Mouse (Mus musculus): ENCODE results near the gene Rbm8a. TPM values are rescaled to one million over a fixed set of nuclear protein-coding genes. Genes with fewer than 3 reads are reported as not detected.

Rbm8a gene
- total and polyA plus RNA-seq, 2 experiments: 6.3 to 11.9 TPM

DNA sequence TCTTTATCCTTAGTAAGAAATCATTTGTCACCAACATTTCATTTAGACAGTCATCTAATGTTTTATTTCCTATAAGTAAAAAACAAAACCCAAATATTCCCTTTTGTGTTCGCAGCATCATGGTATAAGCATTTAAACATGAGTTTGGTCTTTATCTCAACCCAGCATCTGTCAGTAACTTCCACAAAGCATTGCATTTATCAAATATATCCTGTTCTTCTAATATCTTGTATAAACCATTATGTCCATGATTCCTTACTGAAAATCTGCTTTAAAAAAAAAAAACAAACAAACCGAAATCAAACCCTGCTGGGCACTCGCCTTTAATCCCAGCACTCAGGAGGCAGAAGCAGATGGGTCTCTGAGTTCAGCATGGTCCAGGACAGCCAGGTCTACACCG lies 23.1 kb upstream of the Rbm8a start:
- Histone ChIP-seq H3K27ac (replicated peaks; ENCODE audit: insufficient read depth, low read depth, low read length) (no peak overlapping the region), H3K79me2 (ENCODE audit: control insufficient read depth, insufficient read depth, low read length) (no peaks in the 10 kb centered on the region), H3K36me3 (ENCODE audit: control insufficient read depth, insufficient read depth, low read length) (no peaks in the 10 kb centered on the region), H3K4me3 (ENCODE audit: insufficient read depth, low read depth, low read length) (no peak overlapping the region), H3K4me1 (ENCODE audit: control insufficient read depth, insufficient read depth, low read length) (no peaks in the 10 kb centered on the region), H3K9ac (ENCODE audit: low read depth, low read length) (no peak overlapping the region), H3K27me3 (ENCODE audit: control insufficient read depth, insufficient read depth, low read length) (no peaks in the 10 kb centered on the region)
- DNase-seq (ENCODE audit: extremely low read depth, low read depth, low spot score): no peak
- TF ChIP-seq POLR2A (IDR thresholded peaks at IDR 0.05; ENCODE audit: extremely low read depth, insufficient read depth, low read length) (no peak), CTCF (IDR thresholded peaks at IDR 0.05; ENCODE audit: low read depth, low read length) (no peak)
- 93% methylated on average over 4 of the region's 4 CpGs for WGBS

DNA sequence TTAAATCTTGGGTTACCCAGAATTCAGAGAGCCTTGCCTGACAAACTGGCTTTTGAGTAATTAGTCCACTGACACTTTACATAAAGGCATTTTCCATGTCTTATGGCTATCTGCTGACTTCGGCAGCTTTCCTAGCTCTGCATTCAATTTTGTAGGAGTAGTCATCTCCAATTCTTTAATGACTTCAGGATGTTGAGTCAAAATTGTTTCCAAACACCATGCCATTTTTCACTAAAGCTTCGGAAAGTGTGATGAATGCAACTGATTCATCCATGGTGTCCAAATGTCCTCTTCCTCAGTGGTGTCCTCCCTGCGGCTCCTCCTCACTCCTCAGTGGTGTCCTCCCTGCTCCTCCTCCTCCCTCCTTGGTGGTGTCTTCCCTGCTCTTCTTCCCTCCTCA lies 11.8 kb upstream of the Rbm8a start:
- 93% methylated on average over 3 of the region's 3 CpGs for WGBS
- Histone ChIP-seq H3K4me1 (ENCODE audit: control insufficient read depth, insufficient read depth, low read length) (no peaks in the 10 kb centered on the region), H3K9ac (ENCODE audit: low read depth, low read length) (no peak overlapping the region), H3K4me3 (ENCODE audit: insufficient read depth, low read depth, low read length) (no peak overlapping the region), H3K27ac (replicated peaks; ENCODE audit: insufficient read depth, low read depth, low read length) (no peak overlapping the region), H3K27me3 (ENCODE audit: control insufficient read depth, insufficient read depth, low read length) (no peaks in the 10 kb centered on the region), H3K79me2 (ENCODE audit: control insufficient read depth, insufficient read depth, low read length) (no peaks in the 10 kb centered on the region), H3K36me3 (ENCODE audit: control insufficient read depth, insufficient read depth, low read length) (peaks cover 8% of the 10 kb centered on the region; the same call in 1 of the 2 replicates)
- DNase-seq (ENCODE audit: extremely low read depth, low read depth, low spot score): no peak
- TF ChIP-seq POLR2A (IDR thresholded peaks at IDR 0.05; ENCODE audit: extremely low read depth, insufficient read depth, low read length) (no peak), CTCF (IDR thresholded peaks at IDR 0.05; ENCODE audit: low read depth, low read length) (no peak)

- TF ChIP-seq POLR2A (IDR thresholded peaks at IDR 0.05; ENCODE audit: extremely low read depth, insufficient read depth, low read length) (no peak), CTCF (IDR thresholded peaks at IDR 0.05; ENCODE audit: low read depth, low read length) (no peak)
- H3K79me2 ChIP-seq (ENCODE audit: control insufficient read depth, insufficient read depth, low read length): no peaks in the 10 kb centered on the region
- H3K36me3 ChIP-seq (ENCODE audit: control insufficient read depth, insufficient read depth, low read length): peaks cover 14% of the 10 kb centered on the region; the same call in 1 of the 2 replicates
- H3K27me3 ChIP-seq (ENCODE audit: control insufficient read depth, insufficient read depth, low read length): no peaks in the 10 kb centered on the region
- H3K27ac ChIP-seq (replicated peaks; ENCODE audit: insufficient read depth, low read depth, low read length): no peak overlapping the region
- no peak overlapping the region for H3K9ac ChIP-seq (ENCODE audit: low read depth, low read length)
- H3K4me1 ChIP-seq (ENCODE audit: control insufficient read depth, insufficient read depth, low read length): no peaks in the 10 kb centered on the region
- 95% methylated on average over 4 of the region's 4 CpGs for WGBS
- DNase-seq (ENCODE audit: extremely low read depth, low read depth, low spot score): no peak
- no peak overlapping the region for H3K4me3 ChIP-seq (ENCODE audit: insufficient read depth, low read depth, low read length)
These were observed 6.5 kb upstream of the Rbm8a start for GRCm38 (mm10) chr3:96623201-96623600.

DNA sequence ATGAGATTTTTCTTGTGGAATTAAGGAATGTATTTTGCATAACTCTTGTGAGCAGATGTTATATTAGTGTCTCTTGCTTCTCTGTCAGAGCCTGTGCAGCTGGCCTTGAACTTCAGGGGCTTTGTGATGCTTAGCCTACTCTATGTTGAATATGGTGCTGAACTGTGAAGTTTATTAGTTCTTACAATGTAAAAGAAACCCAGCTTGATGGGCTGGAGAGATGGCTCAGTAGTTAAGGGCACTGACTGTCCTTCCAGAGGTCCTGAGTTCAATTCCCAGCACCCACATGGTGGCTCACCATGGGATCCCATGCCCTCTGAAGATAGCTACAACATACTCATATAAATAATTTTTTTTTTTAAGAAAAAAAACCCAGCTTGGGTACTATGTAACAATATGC lies 2.3 kb downstream of the Rbm8a start:
- H3K36me3 ChIP-seq (ENCODE audit: control insufficient read depth, insufficient read depth, low read length): peaks cover 14% of the 10 kb centered on the region; the same call in 1 of the 2 replicates
- peaks cover 12% of the 10 kb centered on the region for H3K4me1 ChIP-seq (ENCODE audit: control insufficient read depth, insufficient read depth, low read length)
- no peak overlapping the region for H3K9ac ChIP-seq (ENCODE audit: low read depth, low read length)
- TF ChIP-seq CTCF (IDR thresholded peaks at IDR 0.05; ENCODE audit: low read depth, low read length) (no peak), POLR2A (IDR thresholded peaks at IDR 0.05; ENCODE audit: extremely low read depth, insufficient read depth, low read length) (no peak)
- no peak overlapping the region for H3K27ac ChIP-seq (replicated peaks; ENCODE audit: insufficient read depth, low read depth, low read length)
- no peak for DNase-seq (ENCODE audit: extremely low read depth, low read depth, low spot score)
- no peak overlapping the region for H3K4me3 ChIP-seq (ENCODE audit: insufficient read depth, low read depth, low read length)
- peaks cover 4% of the 10 kb centered on the region; the same call in 1 of the 2 replicates for H3K79me2 ChIP-seq (ENCODE audit: control insufficient read depth, insufficient read depth, low read length)
- no peaks in the 10 kb centered on the region for H3K27me3 ChIP-seq (ENCODE audit: control insufficient read depth, insufficient read depth, low read length)

DNA sequence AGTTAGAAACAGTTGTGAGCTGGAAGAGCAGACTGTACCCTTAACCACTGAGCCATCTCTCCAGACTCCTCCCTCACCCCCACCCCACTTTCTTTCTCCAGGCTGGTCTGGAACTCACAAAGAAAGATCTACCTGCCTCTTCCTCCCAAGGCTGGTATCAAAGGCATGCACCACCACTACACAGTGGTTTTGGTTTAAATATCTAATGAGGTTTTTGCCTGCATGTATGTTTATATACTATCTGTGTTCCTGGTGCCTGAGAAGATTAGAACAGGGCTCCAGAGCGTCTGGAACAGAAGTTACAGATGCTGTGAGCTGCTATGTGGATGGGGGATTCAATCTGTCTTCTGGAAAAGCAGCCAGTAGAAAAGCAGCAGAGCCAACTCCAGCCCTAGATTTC lies 4.3 kb downstream of the Rbm8a start:
- peaks cover 14% of the 10 kb centered on the region for H3K4me1 ChIP-seq (ENCODE audit: control insufficient read depth, insufficient read depth, low read length)
- 91% methylated on average over 1 of the region's 1 CpGs for WGBS
- no peak overlapping the region for H3K27ac ChIP-seq (replicated peaks; ENCODE audit: insufficient read depth, low read depth, low read length)

More for the DNA sequence above, 4.3 kb downstream of the Rbm8a start:
- Histone ChIP-seq H3K4me3 (ENCODE audit: insufficient read depth, low read depth, low read length) (no peak overlapping the region), H3K79me2 (ENCODE audit: control insufficient read depth, insufficient read depth, low read length) (peaks cover 4% of the 10 kb centered on the region; the same call in 1 of the 2 replicates), H3K9ac (ENCODE audit: low read depth, low read length) (no peak overlapping the region), H3K27me3 (ENCODE audit: control insufficient read depth, insufficient read depth, low read length) (no peaks in the 10 kb centered on the region), H3K36me3 (ENCODE audit: control insufficient read depth, insufficient read depth, low read length) (peaks cover 20% of the 10 kb centered on the region; the same call in 1 of the 2 replicates)
- TF ChIP-seq CTCF (IDR thresholded peaks at IDR 0.05; ENCODE audit: low read depth, low read length) (no peak), POLR2A (IDR thresholded peaks at IDR 0.05; ENCODE audit: extremely low read depth, insufficient read depth, low read length) (no peak)
- DNase-seq (ENCODE audit: extremely low read depth, low read depth, low spot score): no peak
